Mouse (Mus musculus): ENCODE measurements around the gene Numa1.

DNA sequence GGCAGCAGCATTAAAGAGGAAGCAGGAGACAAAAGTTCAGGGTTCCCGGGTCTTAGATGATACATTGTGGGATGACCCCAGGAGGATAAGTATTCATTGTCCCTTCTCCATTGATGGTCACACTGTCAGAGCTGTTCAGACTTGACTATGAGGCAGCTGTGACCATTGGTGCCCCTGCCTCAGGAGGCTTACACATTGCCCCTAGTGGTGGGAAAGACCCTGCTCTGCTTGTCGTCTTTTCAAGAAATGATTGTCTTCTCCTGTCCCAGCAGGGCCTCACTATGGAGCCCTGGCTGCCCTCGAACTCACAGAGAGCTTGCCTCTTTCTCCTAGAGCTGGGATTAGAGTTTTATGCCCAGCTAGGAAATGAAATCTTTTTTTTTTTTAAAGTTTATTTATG is 21.9 kb upstream of the Numa1 start:
- TF ChIP-seq CTCF (IDR thresholded peaks at IDR 0.05; ENCODE audit: borderline replicate concordance, insufficient read depth, low read depth, low read length) (no peak), POLR2A (IDR thresholded peaks at IDR 0.05; ENCODE audit: borderline replicate concordance, insufficient read depth, low read length) (no peak)
